Mouse (Mus musculus): ENCODE data around the gene Clpb.

The Clpb gene

DNA sequence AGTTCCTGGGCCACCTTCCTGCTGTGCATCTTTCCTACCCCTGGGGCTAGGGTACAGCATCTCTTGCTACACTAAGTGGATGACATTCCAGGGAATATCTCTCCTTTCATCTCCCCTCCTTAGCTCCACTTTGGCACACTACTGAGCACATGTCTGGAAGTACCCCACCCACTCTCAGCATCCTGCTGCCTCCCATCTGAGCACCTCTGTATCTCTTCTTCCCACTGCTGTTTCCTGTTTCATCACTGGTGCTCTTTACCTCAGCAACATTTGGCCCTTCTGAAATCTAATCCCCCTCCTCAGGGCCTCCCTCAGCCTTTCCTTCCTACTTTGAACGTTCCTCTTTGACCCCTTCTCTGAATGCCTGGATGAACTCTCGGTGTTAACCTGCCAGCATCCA, 63.5 kb downstream of the Clpb start:
- DNase-seq (ENCODE audit: low read depth), result peak; percentile 39

DNA sequence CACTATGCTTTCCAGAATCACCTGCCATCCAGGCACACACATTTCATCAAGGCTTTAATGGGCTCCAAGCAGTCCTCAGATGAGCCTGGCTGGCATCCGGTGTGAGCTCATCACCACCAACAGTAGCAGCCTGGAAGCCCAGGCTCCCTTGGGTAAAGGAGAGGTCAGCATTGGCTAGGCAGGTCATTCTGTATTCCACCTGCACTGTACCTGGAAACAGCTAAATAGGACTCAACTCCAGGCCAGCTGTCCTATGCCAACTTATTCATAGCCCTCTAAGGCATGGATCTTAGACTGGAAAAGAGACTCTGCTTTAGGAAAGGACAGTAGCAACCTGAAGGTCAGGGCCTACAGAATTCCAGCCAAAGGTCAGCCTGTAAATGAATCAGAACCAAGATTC, 68.7 kb downstream of the Clpb start:
- DNase-seq (ENCODE audit: low read depth), result no peak

DNA sequence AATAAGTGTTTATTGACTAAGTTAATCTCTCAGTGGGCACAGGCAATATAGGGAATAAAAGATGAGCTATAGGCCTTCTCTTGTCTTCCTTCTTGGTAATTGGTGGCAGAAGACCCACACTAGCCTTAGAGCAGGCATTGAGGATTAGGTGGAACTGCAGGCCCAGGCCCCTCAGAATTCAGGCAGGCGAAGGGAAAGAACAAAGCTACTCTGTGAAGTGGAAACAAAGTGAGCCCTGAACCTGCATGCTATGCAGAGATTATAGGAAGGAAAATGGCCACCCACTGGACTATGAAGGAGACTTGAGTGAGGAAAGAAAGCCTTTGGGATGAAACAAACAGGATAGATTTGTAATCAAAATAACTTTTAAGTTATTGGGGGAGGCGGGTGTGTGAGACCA, 69.6 kb downstream of the Clpb start:
- peak; percentile 8 for DNase-seq (ENCODE audit: low read depth)

DNA sequence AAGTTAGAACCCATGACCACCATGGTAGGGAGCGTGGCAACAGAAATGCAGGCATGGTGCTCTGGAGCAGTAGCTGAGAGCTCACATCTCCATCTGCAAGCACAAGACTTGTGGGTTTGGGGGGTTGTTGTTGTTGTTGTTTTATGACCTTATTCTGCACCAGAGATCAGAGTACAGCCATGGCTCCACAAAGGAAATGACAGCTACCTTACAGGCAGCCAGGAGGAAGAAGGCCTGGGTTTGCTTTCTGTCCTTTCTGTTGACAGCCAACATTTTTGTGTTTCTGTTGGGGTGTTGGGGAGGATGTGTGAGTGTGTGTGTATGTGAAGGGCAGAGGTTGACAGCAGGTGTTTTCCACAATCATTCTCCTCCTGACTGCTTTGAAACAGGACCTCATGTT, 71.9 kb downstream of the Clpb start:
- no peak for DNase-seq (ENCODE audit: low read depth)

DNA sequence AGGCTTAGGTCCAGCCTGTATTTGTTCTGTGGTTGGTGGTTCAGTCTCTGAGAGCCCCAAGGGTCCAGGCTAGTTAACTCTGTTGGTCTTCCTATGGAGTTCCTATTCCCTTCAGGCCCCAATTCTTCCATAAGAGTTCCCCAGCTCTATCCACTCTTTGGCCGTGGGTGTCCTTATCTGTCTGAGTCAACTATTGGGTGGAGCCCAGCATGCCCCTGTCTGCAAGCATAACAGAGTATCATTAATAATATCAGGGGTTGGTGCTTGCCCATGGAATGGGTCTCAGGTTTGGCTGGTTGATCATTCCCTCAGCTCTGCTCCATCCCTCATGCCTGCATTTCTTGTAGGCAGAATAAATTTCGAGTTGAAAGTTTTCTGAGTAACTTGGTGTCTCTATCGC, 74.3 kb downstream of the Clpb start:
- DNase-seq (ENCODE audit: low read depth), result no peak

DNA sequence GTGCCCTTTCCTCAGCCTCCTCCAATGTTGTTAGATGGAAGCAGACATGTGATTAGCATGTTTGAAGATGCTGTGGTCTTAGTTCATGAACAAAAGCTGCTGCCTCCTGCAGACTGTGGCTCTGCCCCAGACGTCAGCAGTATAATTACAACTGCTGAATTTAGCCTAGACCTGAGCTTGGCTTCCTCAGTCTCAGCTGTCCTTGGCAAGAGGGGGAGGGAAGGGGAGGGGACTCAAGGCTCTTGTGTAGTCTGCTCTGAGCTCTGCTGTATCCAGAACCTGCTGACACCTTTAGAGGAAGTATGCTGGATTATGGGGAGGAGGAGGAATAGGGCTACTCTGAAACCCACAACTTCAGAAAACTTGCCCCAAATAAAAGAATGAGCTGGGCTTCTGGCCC, 76.2 kb downstream of the Clpb start:
- no peak for DNase-seq (ENCODE audit: low read depth)

DNA sequence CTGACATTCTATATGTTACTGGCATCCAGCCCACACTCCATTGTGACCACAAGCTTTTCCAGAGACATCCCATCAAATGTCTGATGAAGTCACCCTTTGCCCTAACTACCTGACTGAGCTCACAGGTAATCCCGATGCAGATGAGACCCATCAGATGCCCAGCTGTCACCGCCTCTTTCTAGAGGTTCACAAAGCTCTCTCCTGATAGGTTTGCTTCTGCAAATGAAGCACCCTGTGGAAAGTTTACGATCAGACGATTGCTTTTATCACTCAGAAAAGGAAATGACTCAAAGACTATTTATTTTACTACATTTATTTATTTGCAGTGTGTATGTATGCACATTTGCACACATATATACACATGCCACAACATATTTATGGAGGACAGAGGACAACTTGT, 80.1 kb downstream of the Clpb start:
- peak; percentile 32 for DNase-seq (ENCODE audit: low read depth)

DNA sequence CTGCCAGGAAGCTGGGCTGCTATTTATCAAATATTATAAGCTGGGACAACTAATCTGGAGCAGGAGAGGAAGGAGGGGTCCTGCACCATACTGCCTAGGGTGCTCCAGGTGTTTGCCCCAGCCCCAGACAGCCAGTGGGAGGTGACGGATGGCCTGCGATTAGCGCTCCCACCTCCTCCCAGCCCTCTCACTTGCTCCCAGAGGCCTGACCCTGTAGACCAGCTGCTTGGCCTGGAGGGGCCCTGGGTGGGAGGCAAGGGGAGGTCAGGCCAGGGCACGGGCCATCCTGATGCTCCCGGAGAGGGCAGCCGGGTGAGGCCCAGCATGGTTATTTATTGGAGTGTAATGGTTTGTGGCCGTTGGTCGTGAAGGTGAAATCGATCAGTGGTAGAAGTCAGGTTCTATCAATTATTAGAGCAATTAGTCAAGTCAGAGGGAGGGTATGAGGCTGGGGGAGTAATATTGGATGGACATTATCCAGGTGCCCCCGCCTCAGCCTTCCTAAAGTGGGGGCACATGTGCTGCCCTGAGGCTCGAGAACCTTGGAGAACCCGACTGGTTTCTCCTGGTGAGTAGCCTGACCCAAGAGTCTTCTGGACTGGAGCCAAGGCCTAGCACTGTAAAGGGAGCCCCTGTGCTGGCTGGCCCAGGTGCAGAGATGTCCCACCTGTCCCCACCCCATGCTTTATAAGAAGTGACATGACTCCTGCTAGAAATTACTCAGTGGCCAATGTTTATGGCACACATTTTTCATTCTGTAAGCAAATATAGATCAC, 83.3 kb downstream of the Clpb start:
- DNase-seq (ENCODE audit: low read depth), result no peak

DNA sequence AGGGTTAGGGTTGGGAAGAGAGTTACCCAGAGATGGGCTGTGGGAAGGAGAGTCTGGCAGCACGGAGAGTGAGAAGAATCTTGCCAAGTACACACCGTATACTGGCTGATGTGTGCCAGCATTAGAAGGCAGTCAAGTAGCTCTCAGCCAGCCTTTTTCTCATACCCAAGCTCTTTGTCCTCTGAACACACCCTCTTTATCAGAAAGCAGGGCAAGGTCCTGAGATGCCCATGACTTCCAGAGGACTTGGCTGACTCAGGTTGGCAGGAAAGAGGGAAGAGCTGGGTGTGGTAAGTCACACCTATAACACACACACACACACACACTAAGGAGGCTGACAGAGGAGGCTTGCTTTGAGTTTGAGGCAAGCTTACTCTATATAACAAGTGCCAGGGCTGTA, 86.8 kb downstream of the Clpb start:
- no peak for DNase-seq (ENCODE audit: low read depth)

DNA sequence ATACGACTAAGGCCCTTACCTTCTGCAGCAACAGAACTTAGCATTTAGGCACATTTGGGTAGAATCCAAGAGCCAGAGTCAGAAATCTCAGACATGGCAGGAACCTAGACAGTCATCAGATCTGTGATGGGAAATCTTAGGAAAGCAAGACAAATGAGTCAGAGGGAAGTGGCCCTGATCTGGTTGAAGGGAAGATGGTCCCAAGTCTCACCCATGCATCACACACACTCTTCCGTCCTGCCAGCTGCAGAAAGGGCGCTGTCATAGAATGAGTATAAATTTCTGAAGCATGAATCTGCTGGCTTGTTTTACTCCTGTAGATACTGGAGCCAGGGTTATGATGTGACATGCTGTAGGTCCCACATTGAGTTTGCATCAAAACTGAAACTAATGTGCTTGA, 88.9 kb downstream of the Clpb start:
- DNase-seq (ENCODE audit: low read depth), result no peak

DNA sequence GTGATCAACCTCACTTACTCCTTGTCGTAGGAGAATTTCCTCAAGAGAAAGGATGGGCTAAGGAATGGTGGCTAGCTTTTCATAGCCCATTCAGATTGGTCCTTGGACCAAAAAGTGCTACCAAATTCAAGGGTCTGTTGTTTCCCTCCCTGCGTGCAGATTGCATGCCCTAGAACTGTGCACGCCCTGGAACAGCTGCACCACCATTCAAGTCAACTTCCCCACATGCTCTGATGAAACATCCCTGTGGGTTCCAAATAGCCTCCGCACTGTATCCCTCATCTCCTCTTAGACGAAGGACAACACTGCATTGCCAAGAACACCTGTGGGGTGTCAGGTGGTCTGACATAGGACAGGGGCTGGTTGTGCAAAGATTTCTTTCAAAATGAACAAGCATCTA, 90.1 kb downstream of the Clpb start:
- DNase-seq (ENCODE audit: low read depth), result no peak

DNA sequence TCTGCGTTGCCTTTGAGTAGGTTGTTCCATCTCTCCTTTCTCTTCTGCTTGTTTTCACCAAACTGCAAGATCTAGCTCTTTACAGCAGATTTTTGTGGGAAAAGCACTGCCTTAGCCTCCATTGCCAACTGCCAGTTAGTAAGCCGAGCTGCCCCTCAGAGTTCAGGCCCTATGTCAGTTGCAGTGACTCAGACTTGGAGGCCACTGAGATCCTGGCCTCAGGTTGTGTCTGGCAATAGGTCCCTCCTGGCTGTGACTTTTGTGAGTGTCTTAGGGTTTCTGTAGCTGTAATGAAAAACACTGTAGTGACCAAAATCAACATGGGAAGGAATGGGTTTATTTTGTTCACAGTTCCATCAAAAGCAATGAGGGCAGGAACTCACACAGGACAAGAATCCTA, 91.0 kb downstream of the Clpb start:
- DNase-seq (ENCODE audit: low read depth), result no peak

DNA sequence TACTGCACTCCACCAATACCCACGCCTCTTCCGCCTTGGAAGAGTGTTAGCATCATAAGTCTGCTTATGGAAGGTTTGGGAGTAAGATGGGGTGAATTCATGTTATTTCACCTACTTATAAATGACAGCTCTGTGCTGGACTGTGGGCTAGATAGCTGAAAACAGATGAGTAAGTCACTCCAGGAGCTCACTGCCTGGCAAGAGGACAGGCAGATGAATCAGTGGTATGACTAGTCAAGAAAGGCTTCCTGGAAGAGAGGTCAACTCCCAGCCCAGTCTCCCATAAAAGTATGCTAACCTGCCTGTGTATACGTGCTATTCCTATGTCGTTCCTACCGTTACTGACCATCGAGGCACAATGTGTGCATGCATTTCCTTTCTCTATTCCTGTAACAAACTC, 91.9 kb downstream of the Clpb start:
- DNase-seq (ENCODE audit: low read depth), result no peak

DNA sequence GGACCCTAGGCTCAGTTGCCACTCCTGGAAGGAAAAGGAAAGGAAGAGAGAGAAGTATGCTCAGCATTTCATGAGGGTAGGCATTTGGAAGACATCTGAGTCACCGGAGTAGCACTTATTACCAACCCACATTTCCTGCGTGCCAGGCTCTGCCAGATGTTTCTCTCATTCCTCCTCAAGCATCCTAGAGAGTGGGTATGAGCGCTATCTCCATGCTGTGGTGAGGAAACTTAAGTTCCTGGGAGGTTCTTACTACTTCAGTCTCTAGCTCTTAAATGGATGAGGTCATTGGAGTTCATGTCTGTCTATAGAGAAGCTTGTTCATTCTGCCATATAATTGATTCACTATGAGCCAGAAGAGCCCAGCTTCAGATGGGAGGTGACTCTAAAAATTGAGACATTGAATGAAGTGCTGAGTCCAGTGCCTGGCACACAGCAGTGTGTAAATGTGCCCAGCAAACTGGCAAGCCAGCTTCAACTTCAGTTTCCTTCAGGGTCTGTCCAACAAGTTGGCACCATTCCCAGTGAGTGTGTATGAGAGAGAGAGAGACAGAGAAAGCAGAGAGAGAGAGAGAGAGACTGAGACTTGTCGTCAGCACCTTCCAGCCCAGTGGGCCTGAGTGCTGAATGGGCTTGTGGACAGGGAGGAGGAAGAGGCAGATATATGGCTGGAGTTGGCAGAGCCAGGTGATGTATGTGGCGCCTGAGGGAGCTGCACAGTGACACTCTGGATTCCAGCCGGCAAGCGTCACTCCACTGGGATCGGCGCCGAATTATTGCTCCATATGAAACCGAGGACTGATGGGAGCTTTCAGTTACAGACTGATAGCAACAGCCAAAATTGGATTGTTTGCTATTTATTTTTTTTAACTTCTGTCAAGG, 98.7 kb downstream of the Clpb start:
- no peak for DNase-seq (ENCODE audit: low read depth)

DNA sequence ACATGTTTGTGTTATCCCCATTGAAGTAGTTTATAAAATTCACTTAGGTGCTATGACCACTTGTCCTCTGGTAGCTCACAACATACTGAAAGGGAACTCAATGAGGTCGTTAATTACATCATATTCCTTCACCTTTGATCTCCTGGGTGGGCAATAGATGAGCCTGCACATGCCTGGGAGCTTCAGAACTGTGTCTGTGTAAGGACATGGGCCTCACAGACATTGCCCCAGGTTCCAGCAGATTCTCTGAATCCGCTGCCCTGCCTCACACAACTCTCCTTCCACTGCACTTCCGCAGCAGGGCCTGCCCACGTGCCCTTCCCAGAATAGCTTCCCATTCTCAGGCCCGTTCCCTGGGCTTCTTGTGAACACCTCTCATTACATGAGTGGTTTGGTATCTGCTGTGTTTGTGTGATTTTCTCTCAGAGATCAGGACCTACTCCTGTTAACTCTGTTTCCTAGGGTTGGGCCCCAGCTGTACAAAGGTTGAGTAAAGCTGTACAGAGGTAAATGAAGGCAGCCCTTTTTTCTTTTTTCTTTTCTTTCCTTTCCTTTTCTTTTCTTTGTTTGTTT, 104.0 kb downstream of the Clpb start:
- no peak for DNase-seq (ENCODE audit: low read depth)

DNA sequence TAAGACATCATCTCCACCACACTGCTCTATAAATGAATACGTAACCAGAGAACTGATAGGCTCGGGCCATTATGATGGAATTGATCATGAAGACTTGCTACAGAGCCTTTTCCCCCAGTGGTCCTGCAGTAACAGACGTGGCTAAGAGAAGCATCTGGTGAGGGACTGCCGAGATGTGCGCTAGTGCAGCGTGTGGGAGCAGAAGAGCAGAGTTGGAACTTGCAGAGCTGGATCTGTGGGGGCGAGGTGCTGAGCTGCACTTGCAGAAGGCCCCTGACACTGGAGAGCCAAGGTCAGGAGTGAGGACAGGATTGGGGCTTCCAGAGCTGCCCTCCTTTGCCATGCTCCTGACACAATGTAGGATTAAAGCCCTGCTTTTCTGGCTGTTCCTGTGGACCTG, 106.6 kb downstream of the Clpb start:
- no peak for DNase-seq (ENCODE audit: low read depth)

DNA sequence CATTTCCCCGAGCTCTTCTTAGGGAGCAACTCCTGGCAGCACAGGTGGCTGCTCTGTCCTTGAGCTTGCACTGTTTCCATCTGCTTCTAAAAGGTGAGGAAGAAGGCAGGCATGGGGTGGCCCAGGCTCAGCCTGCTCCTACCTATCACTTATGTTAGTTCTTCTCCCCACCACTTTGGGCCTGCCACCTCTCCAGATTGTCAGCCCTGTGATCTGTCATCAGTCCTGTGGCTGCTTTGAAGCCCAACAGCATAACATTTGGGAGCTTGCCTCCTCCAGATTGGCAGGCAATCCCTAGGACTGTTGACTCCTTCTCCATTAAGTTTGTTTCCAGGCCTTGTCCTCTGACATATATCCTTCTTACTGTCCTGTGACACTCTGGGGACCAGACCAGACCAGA, 108.2 kb downstream of the Clpb start:
- DNase-seq (ENCODE audit: low read depth), result no peak

DNA sequence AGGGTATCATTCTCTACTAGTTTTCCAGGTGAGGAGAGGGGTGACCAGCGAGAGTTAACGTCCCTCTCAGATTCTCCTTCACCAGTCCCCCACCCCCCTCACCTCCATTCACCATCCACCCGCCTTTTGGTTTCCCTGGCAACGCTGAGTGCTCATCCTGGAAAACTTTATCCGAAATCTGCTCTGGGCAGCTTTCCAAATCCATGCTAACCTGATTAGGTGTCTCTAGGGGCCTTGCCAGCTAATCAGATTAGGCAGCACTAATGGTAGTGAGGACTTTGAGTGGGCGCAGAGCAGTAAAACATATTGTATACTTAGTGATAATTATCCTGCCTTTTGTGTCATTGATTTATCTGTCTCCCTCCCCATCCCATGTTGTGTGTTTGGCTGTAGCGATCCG, 109.3 kb downstream of the Clpb start:
- no peak for DNase-seq (ENCODE audit: low read depth)

DNA sequence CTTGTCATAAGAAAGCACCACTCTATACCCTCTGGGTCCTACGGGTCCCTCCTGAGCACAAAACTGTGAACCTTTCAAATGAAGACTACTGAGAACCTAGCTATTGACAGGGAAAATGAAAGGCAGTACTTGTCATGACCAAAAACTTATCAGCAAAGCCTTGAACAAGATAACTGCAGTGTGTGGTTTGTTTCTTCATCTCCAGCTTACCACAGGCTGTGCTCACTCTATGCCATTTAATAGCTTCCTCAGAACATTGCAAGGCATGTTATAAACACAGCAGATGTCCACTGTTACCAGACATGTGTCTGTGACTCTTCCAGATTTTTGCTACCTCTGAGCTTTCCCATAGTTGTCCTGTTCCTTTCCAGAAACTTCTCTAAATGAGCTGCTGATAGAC, 113.6 kb downstream of the Clpb start:
- no peak for DNase-seq (ENCODE audit: low read depth)

DNA sequence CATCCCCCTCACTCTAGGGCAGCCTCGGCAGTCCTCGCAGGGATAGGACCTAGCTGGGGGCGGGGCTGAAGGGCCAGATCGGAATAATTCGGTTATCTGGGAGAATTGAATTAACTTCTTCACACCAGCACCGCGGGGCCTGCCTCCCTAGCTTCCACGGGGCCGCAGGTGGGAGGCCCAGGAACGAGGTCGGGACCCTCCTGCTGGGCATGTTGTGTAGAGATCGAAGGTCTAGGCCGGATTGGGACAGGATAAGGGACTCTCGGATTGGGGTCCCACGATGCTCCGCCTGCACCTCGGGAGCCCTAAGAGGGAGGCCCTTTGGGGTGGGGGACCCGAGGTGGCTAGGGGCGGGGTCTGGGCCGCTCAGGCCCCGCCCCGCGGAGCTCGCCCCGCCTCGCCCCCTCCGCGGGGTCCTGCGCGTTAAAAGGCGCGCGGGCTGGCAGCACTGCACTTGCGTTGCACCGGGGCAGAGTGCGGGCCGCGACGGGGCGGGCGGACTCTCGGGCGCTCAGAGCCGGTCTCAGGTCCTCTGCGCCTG, 154.5 kb downstream of the Clpb start, which contains the start of gene Phox2a:
Phox2a (plus strand) TSS at position 453 of the 541 bp plus-strand sequence.
- peak; percentile 4 for DNase-seq (ENCODE audit: low read depth)

DNA sequence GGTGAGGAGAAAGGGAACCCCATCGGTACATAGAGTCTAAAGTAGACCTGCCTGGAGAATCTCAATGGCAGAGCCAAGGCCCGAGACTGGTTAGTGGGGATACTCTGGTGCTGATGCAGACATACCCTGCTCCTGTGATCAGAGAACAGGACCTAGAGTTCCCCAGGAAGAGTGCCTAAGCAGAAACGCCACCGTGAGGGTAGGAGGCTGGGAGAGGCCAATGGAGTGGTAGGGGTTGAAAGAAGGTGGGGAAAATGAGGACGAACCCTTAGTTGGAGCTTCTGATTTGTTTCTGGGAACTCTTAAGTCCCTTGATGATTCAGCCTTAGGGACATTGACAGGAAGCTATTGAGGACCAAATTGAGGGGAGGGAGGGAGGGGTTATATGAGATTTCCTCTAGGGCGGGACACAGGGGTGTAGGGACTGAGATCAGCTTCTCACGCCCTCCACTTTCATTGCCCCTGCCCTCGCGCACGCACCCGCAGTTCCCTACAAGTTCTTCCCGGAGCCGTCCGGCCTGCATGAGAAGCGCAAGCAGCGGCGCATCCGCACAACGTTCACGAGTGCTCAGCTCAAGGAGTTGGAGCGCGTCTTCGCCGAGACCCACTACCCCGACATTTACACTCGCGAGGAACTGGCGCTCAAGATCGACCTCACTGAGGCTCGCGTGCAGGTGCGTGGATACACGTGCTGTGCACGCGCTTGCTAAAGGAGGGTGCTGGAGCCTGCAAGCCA, 157.0 kb downstream of the Clpb start:
- peak; percentile 50 for DNase-seq (ENCODE audit: low read depth)

Measured in induced T-regulatory cell, adult 2 months (primary cell).